Mouse (Mus musculus) frontal cortex, adult 2 months (tissue): ENCODE data around the gene Ptbp3. TPM values are rescaled to one million over a fixed set of nuclear protein-coding genes. Genes with fewer than 3 reads are reported as not detected.
A peak's percentile ranks its signal among the peaks of the same experiment; 100 is the strongest.
"Not testable (repeated sequence)": the region's sequence is repeated elsewhere in the genome, so short reads cannot be mapped to it uniquely, and the experiment has no call there.

ENCODE experiments used
- DNase-seq, 2 experiments: peaks; one replicate each; pipeline ENCODE4 v3.0.0; 2022; ENCODE audit warnings: low spot score in 1 of 2; ENCODE audit errors: extremely low spot score in 1 of 2
- polyA plus RNA-seq: library from polyadenylated mRNA; depleted of rRNA; stranded (reverse); fragments of >200 nt; gene quantifications from 2 replicates; pipeline ENCODE4 v1.2.3, GENCODE M21; 2012

Gene Ptbp3
- polyA plus RNA-seq, 1 experiment, result 11.4 TPM

- no peak for DNase-seq
These were observed 9.0 kb upstream of the Ptbp3 start for GRCm38 (mm10) chr4:59558096-59558720.

- DNase-seq, result not testable (repeated sequence)
These were observed 8.2 kb upstream of the Ptbp3 start for GRCm38 (mm10) chr4:59557343-59557742.

- DNase-seq, result no peak
These were observed 6.0 kb upstream of the Ptbp3 start for GRCm38 (mm10) chr4:59555177-59555576.

GRCm38 (mm10) chr4:59553576-59553975 is 4.4 kb upstream of the Ptbp3 start:
- DNase-seq, result no peak

DNA sequence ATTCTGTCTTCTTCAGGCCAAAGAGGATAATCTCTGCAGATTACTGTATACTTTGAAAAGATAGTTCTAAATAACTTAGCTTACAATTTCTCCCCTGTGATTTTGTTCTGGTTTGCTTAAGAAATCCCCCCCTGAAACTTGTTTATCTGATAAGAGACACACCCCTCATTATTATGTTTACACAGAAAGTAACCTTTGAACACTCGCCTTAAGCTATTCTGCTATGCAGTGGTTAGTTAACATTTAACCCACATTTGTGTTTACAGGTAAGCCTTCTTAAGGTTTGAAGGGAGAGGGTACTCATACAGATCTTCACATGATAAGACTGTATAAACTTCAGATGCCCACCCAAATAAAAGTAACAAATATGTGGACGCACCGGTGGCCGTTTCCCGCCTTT is 3.7 kb upstream of the Ptbp3 start:
- DNase-seq, result no peak

DNA sequence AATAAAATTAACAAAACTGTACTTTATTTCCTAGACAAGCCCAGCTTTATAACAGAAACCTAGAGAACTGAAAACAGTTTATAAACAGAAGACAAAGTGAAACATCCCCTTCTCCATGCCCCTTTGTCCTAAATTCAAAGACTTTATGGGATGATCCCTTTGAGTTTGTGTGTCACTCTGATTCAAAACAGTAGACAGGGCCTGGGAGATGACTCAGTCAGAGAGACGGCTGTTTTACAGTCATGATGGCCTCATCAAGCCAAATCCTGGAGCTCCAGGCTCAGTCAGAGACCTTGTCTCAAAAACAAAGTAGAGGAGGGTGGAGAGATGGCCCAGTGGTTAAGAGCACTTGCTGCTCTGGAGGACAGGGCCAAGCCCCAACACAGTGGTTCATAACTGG is 2.7 kb upstream of the Ptbp3 start:
- DNase-seq, result no peak

- DNase-seq, result peak in 1 of 2 experiments; percentile 8
These were observed 905 bp upstream of the Ptbp3 start for GRCm38 (mm10) chr4:59549977-59550560.

GRCm38 (mm10) chr4:59548560-59549174 is 497 bp downstream of the Ptbp3 start:
- peak in 1 of 2 experiments; percentile 63 for DNase-seq

- no peak for DNase-seq
These were observed 1.1 kb downstream of the Ptbp3 start for GRCm38 (mm10) chr4:59548011-59548559.

GRCm38 (mm10) chr4:59547136-59547889 is 1.9 kb downstream of the Ptbp3 start:
- DNase-seq, result no peak

GRCm38 (mm10) chr4:59546285-59547071 is 2.7 kb downstream of the Ptbp3 start:
- no peak for DNase-seq

DNA sequence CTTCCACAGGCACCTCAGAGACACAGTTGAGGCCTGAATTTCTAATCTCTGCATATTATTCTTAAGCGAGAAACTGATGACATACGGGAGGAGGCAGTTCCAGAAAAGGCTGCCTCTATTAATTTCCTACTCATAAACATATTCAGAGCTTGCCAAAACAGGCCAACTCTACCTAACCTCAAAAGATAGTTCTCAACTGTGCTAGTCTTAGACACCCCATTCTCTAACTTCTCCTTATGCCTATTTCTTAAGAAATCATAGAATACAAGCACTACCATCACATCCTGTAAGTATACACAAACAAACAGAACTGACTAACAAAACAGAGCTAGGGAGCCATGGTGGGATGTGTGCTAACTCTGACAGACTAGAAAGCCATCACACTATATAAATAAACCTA is 4.5 kb downstream of the Ptbp3 start:
- no peak for DNase-seq

DNA sequence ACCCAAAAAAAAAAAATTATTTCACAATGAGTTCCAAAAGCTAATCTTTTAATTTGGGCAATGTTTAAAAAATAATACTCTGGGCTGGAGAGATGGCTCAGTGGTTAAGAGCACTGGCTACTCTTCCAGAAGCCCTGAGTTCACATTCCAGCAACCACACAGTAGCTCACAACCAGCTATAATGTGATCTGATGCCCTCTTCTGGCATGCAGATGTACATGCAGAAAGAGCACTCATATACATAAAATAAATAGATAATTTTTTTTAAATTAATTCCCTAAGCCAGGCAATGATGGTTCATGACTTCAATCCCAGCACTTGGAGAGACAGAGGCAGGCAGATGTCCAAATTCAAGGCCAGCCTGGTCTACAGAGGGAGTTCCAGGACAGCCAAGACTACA is 6.2 kb downstream of the Ptbp3 start:
- DNase-seq, result no peak

- no peak for DNase-seq
These were observed 12.9 kb downstream of the Ptbp3 start for GRCm38 (mm10) chr4:59536281-59536680.

- DNase-seq, result no peak
These were observed 13.5 kb downstream of the Ptbp3 start for GRCm38 (mm10) chr4:59535624-59536023.

GRCm38 (mm10) chr4:59533268-59533667 is 15.9 kb downstream of the Ptbp3 start:
- DNase-seq, result no peak

- DNase-seq, result no peak
These were observed 18.0 kb downstream of the Ptbp3 start for GRCm38 (mm10) chr4:59531172-59531571.

DNA sequence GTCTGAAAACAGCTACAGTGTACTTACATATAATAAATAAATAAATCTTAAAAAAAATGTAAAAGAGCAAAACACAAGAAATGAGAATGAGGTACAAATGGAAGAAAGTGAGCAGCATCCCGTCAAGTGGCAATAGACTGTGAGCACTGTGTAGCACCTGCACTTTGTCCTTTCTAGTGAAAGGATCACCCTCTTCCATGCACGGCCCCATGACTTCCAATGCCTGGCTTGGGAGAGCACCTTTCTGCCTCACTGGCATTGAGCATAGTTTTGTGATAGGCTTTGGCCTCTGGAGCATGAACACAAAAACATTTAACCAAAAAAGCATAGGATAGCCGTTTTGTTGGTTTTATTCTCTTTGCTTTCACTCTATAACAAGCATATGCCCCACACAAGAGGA is 21.7 kb downstream of the Ptbp3 start:
- DNase-seq, result no peak

- no peak for DNase-seq
These were observed 22.4 kb downstream of the Ptbp3 start for GRCm38 (mm10) chr4:59526728-59527127.

GRCm38 (mm10) chr4:59524875-59525274 is 24.3 kb downstream of the Ptbp3 start:
- DNase-seq, result peak in 1 of 2 experiments; percentile 31
